Mouse (Mus musculus) lung, postnatal 0 days (tissue): Measurements from ENCODE around the gene Ppbp.

ENCODE experiments used
- CTCF ChIP-seq: IDR thresholded peaks from 2 replicates; pipeline ENCODE4 v1.5.1; 2016; ENCODE audit warnings: antibody characterized with exemption, mild to moderate bottlenecking
- EP300 ChIP-seq: IDR thresholded peaks from 2 replicates; pipeline ENCODE4 v1.6.1; 2016; ENCODE audit warnings: antibody characterized with exemption, mild to moderate bottlenecking, control low read depth

- TF ChIP-seq CTCF (no peak), EP300 (peak; percentile 85)
Observed at GRCm38 (mm10) chr5:90790074-90790502, 21.8 kb downstream of the Ppbp start.
